Mouse (Mus musculus) megakaryocyte-erythroid progenitor cell, adult 5 weeks (primary cell): ENCODE data around the gene Spock1. TPM values are rescaled to one million over a fixed set of nuclear protein-coding genes. Genes with fewer than 3 reads are reported as not detected.

Experiments
- polyA plus RNA-seq: library from polyadenylated mRNA; stranded (reverse); fragments of >175 nt; gene quantifications from 2 replicates; pipeline ENCODE4 v1.2.3, GENCODE M21; 2012

Spock1 gene
- not detected in 2 replicates for polyA plus RNA-seq

GRCm38 (mm10) chr13:57908266-57908582, at the start of gene Spock1:
Spock1 (minus strand) TSS chr13:57908332.

Other genes starting within 250 kb of the Spock1 start
- gene Klhl3, start 205.3 kb upstream of the Spock1 start, polyA plus RNA-seq: 0.94 and 1.1 TPM in 2 replicates
- 506 and 581 TPM in 2 replicates for gene Hnrnpa0, start 220.2 kb upstream of the Spock1 start, polyA plus RNA-seq
- 17.6 and 20.0 TPM in 2 replicates for gene Idnk, start 249.3 kb upstream of the Spock1 start, polyA plus RNA-seq